Mouse (Mus musculus): ENCODE data around the gene Irf7. TPM values are rescaled to one million over a fixed set of nuclear protein-coding genes. Genes with fewer than 3 reads are reported as not detected.

Gene Irf7
- polyA plus RNA-seq, 1 experiment from 2014 or later: 2.8 TPM

DNA sequence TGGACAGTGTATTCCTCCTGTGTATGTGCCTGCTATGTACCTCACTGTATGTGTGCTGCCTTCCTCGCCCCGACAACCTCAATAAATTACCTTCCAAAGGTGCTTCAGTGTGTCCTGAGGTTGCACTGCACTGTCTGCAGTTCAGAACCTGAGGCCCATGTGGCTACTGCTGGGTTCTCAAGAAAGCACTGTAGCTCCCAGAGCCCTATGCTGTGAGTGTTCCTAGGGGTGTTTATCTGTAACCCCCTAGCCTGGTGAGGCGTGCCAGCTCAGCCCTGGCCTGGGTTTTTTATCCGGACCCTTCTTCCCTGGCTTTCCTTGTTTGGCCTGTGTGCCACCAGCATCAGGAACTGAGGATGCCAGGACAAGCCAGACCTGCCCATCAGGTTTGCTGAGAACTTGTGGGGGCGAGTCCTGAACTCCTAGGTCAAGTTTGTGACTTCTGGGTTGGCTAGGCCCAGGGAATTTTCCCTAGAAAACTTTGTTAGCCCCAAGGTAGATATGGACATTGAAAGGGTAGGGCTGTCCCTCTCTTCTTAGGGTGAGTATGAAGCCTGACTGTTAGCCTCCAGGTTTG lies 47.6 kb downstream of the Irf7 start:
- WGBS: 94% methylated on average over 5 of the region's 5 CpGs
- Histone ChIP-seq H3K4me1 (ENCODE audit: control insufficient read depth in 2 of 2, insufficient read depth in 2 of 2, low read length in 2 of 2) (peaks cover 24 to 38% of the 10 kb centered on the region in 2 experiments), H3K27me3 (ENCODE audit: control insufficient read depth, insufficient read depth, low read length) (no peaks in the 10 kb centered on the region; the same call in 1 of the 2 replicates), H3K27ac (replicated peaks in 1 of 2; ENCODE audit: control insufficient read depth in 1 of 2, insufficient read depth in 1 of 2, low read depth in 2 of 2, low read length in 2 of 2) (no peak overlapping the region), H3K9ac (ENCODE audit: low read length) (no peak overlapping the region), H3K4me3 (ENCODE audit: control insufficient read depth in 1 of 2, insufficient read depth in 1 of 2, low read depth in 1 of 2, low read length in 2 of 2) (no peak overlapping the region), H3K36me3 (ENCODE audit: control insufficient read depth, insufficient read depth, low read length) (0 out of 2 replicates have a peak, but pooled peaks cover 11% of the 10 kb centered on the region), H3K9me3 (ENCODE audit: control insufficient read depth, low read length) (no peaks in the 10 kb centered on the region), H3K4me2 (ENCODE audit: low read length) (no peak overlapping the region)
- ATAC-seq (ENCODE audit: insufficient number of reproducible peaks, insufficient read depth, low FRiP score, low read depth): no peak

GRCm38 (mm10) chr7:141218141-141218540 lies 48.1 kb downstream of the Irf7 start:
- no peaks in the 10 kb centered on the region; the same call in 1 of the 2 replicates for H3K27me3 ChIP-seq (ENCODE audit: control insufficient read depth, insufficient read depth, low read length)

DNA sequence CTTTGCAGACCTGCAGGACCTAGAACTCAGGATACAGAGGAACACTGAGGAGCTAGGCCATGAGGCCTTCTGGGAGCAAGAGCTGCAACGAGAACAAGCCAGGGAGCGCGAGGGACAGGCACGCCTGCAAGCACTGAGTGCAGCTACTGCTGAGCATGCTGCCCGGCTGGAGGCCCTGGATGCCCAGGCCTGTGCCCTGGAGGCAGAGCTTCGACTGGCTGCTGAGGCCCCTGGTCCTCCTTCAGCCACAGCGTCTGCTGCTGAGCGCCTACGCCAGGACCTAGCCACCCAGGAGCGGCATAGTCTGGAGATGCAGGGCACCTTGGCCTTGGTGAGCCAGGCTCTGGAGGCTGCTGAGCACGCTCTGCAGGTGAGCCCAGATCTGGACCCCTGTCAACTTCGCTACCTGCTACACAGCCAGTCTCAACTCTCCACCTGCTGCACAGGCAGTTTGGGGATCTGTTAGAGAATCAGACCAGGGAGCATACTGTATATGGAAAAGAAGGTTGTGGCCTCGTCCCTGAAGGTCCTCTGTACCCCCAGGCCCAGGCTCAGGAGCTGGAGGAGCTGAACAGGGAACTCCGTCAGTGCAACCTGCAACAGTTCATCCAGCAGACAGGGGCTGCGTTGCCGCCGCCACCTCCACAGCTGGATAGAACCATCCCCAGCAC lies 48.8 kb downstream of the Irf7 start:
- H3K36me3 ChIP-seq (ENCODE audit: control insufficient read depth, insufficient read depth, low read length): 0 out of 2 replicates have a peak, but pooled peaks cover 11% of the 10 kb centered on the region
- H3K4me1 ChIP-seq (ENCODE audit: control insufficient read depth in 2 of 2, insufficient read depth in 2 of 2, low read length in 2 of 2): peaks cover 20 to 33% of the 10 kb centered on the region in 2 experiments
- 89% methylated on average over 17 of the region's 17 CpGs for WGBS
- no peaks in the 10 kb centered on the region for H3K9me3 ChIP-seq (ENCODE audit: control insufficient read depth, low read length)
- peak overlapping the region; percentile 79; the same call in 1 of the 2 replicates for H3K9ac ChIP-seq (ENCODE audit: low read length)
- H3K4me3 ChIP-seq (ENCODE audit: control insufficient read depth in 1 of 2, insufficient read depth in 1 of 2, low read depth in 1 of 2, low read length in 2 of 2): no peak overlapping the region
- H3K27me3 ChIP-seq (ENCODE audit: control insufficient read depth, insufficient read depth, low read length): no peaks in the 10 kb centered on the region; the same call in 1 of the 2 replicates
- no peak for ATAC-seq (ENCODE audit: insufficient number of reproducible peaks, insufficient read depth, low FRiP score, low read depth)
- no peak overlapping the region for H3K4me2 ChIP-seq (ENCODE audit: low read length)
- H3K27ac ChIP-seq (replicated peaks in 1 of 2; ENCODE audit: control insufficient read depth in 1 of 2, insufficient read depth in 1 of 2, low read depth in 2 of 2, low read length in 2 of 2): no peak overlapping the region

More at GRCm38 (mm10) chr7:141218141-141218540, 48.1 kb downstream of the Irf7 start:
- H3K4me3 ChIP-seq (ENCODE audit: control insufficient read depth in 1 of 2, insufficient read depth in 1 of 2, low read depth in 1 of 2, low read length in 2 of 2): no peak overlapping the region
- H3K4me2 ChIP-seq (ENCODE audit: low read length): no peak overlapping the region
- no peaks in the 10 kb centered on the region for H3K9me3 ChIP-seq (ENCODE audit: control insufficient read depth, low read length)
- no peak overlapping the region for H3K27ac ChIP-seq (replicated peaks in 1 of 2; ENCODE audit: control insufficient read depth in 1 of 2, insufficient read depth in 1 of 2, low read depth in 2 of 2, low read length in 2 of 2)
- ATAC-seq (ENCODE audit: insufficient number of reproducible peaks, insufficient read depth, low FRiP score, low read depth): no peak
- H3K4me1 ChIP-seq (ENCODE audit: control insufficient read depth in 2 of 2, insufficient read depth in 2 of 2, low read length in 2 of 2): peaks cover 24 to 38% of the 10 kb centered on the region in 2 experiments
- no peak overlapping the region for H3K9ac ChIP-seq (ENCODE audit: low read length)
- H3K36me3 ChIP-seq (ENCODE audit: control insufficient read depth, insufficient read depth, low read length): 0 out of 2 replicates have a peak, but pooled peaks cover 11% of the 10 kb centered on the region
- 84% methylated on average over 3 of the region's 3 CpGs for WGBS

GRCm38 (mm10) chr7:141216894-141217293 lies 49.4 kb downstream of the Irf7 start:
- H3K4me1 ChIP-seq (ENCODE audit: control insufficient read depth in 2 of 2, insufficient read depth in 2 of 2, low read length in 2 of 2): peaks cover 14 to 27% of the 10 kb centered on the region in 2 experiments

DNA sequence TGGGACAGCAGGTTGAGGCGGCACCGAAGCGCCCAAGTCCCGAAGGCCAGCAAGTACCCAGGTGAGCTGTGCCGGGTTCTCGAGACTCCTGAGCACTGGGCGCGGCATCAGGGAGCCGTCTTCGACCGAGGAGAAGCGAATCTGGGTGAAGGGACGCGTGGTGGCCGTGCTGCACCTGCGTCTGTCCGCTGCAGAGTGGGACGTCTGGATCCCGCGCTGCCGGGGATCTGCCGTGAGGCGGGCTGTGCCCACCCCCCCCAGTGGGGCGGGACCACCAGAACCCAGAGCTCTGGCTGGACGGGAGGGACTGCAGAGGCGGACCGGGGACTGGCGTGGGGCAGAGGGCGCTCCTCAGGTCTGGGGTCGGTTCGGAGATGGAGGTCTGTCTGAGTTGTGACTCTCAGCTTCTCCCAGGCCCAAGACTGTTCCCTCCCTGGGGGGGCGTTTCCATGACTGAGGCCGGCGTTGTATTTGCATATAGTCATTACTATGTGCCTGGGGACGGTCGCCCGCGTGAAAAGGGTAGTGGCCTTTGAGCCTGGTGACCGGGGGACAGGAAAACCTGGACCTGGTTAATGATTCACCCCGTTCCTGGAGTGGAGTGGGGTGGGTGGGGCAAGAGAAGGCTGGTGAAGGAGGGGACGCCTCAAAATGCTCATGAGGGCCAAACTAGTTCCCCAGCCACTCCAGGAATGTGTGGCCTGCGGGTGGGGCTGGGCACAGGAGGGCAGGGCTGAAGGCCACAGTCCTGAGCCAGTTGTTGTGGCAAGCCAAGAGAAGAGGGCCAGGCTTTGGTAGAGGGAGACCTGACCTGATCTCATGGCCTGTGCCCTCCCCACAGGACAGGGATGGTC lies 50.2 kb downstream of the Irf7 start:
- WGBS: under 1% methylated on average over 40 of the region's 42 CpGs
- Histone ChIP-seq H3K27me3 (ENCODE audit: control insufficient read depth, insufficient read depth, low read length) (no peaks in the 10 kb centered on the region; the same call in 1 of the 2 replicates), H3K36me3 (ENCODE audit: control insufficient read depth, insufficient read depth, low read length) (0 out of 2 replicates have a peak, but pooled peaks cover 11% of the 10 kb centered on the region), H3K27ac (replicated peaks in 1 of 2; ENCODE audit: control insufficient read depth in 1 of 2, insufficient read depth in 1 of 2, low read depth in 2 of 2, low read length in 2 of 2) (peak overlapping the region; percentile 32 to 43), H3K9me3 (ENCODE audit: control insufficient read depth, low read length) (no peaks in the 10 kb centered on the region), H3K4me2 (ENCODE audit: low read length) (peak overlapping the region; percentile 96), H3K4me3 (ENCODE audit: control insufficient read depth in 1 of 2, insufficient read depth in 1 of 2, low read depth in 1 of 2, low read length in 2 of 2) (peak overlapping the region; percentile 58 to 61), H3K9ac (ENCODE audit: low read length) (peak overlapping the region; percentile 79), H3K4me1 (ENCODE audit: control insufficient read depth in 2 of 2, insufficient read depth in 2 of 2, low read length in 2 of 2) (peaks cover 14 to 26% of the 10 kb centered on the region in 2 experiments)
- peak; percentile 0; the same call in 1 of the 2 replicates for ATAC-seq (ENCODE audit: insufficient number of reproducible peaks, insufficient read depth, low FRiP score, low read depth)

More at GRCm38 (mm10) chr7:141216894-141217293, 49.4 kb downstream of the Irf7 start:
- 0 out of 2 replicates have a peak, but pooled peaks cover 11% of the 10 kb centered on the region for H3K36me3 ChIP-seq (ENCODE audit: control insufficient read depth, insufficient read depth, low read length)
- H3K9me3 ChIP-seq (ENCODE audit: control insufficient read depth, low read length): no peaks in the 10 kb centered on the region
- peak overlapping the region in 1 of 2 experiments; percentile 43; a peak in 1 of 4 replicates for H3K27ac ChIP-seq (replicated peaks in 1 of 2; ENCODE audit: control insufficient read depth in 1 of 2, insufficient read depth in 1 of 2, low read depth in 2 of 2, low read length in 2 of 2)
- no peak for ATAC-seq (ENCODE audit: insufficient number of reproducible peaks, insufficient read depth, low FRiP score, low read depth)
- H3K4me2 ChIP-seq (ENCODE audit: low read length): peak overlapping the region; percentile 96
- 85% methylated on average over 11 of the region's 11 CpGs for WGBS
- H3K27me3 ChIP-seq (ENCODE audit: control insufficient read depth, insufficient read depth, low read length): no peaks in the 10 kb centered on the region; the same call in 1 of the 2 replicates
- H3K9ac ChIP-seq (ENCODE audit: low read length): peak overlapping the region; percentile 79
- peak overlapping the region; percentile 58 to 61; a peak in 2 of 4 replicates for H3K4me3 ChIP-seq (ENCODE audit: control insufficient read depth in 1 of 2, insufficient read depth in 1 of 2, low read depth in 1 of 2, low read length in 2 of 2)

- H3K4me2 ChIP-seq (ENCODE audit: low read length): peak within 1 kb of the TSS; percentile 96
- peak within 1 kb of the TSS; percentile 43 to 50 for H3K27ac ChIP-seq (replicated peaks in 1 of 2; ENCODE audit: control insufficient read depth in 1 of 2, insufficient read depth in 1 of 2, low read depth in 2 of 2, low read length in 2 of 2)
- H3K9ac ChIP-seq (ENCODE audit: low read length): peak within 1 kb of the TSS; percentile 79
- whole genome bisulfite sequencing: under 1% methylated on average over 41 of the region's 41 CpGs
- no peaks in the 10 kb centered on the region for H3K9me3 ChIP-seq (ENCODE audit: control insufficient read depth, low read length)
- H3K4me1 ChIP-seq (ENCODE audit: control insufficient read depth in 2 of 2, insufficient read depth in 2 of 2, low read length in 2 of 2): peaks cover 9 to 18% of the 10 kb centered on the region in 2 experiments
- no peaks in the 10 kb centered on the region; the same call in 1 of the 2 replicates for H3K27me3 ChIP-seq (ENCODE audit: control insufficient read depth, insufficient read depth, low read length)
- peak; percentile 94 for ATAC-seq (ENCODE audit: insufficient number of reproducible peaks, insufficient read depth, low FRiP score, low read depth)
- H3K4me3 ChIP-seq (ENCODE audit: control insufficient read depth in 1 of 2, insufficient read depth in 1 of 2, low read depth in 1 of 2, low read length in 2 of 2): peak within 1 kb of the TSS; percentile 58 to 61
- 0 out of 2 replicates have a peak, but pooled peaks cover 11% of the 10 kb centered on the region for H3K36me3 ChIP-seq (ENCODE audit: control insufficient read depth, insufficient read depth, low read length)
These were observed 51.0 kb downstream of the Irf7 start, which contains the start of gene Rassf7 for GRCm38 (mm10) chr7:141215101-141215879. Gene Rassf7 (plus strand): TSS chr7:141215860.
